Mouse (Mus musculus) C2C12 (cell line): ENCODE measurements around the gene Prph.

Experiments
- CEBPB ChIP-seq: IDR thresholded peaks from one replicate; pipeline ENCODE4 v1.6.1; 2011; ENCODE audit warnings: low read depth, mild to moderate bottlenecking, control low read depth, moderate library complexity
- CTCF ChIP-seq: IDR thresholded peaks from one replicate; pipeline ENCODE4 v1.5.1; 2011; ENCODE audit not compliant: control insufficient read depth, insufficient read depth, insufficient read length
- MAX ChIP-seq: IDR thresholded peaks from one replicate; pipeline ENCODE4 v1.6.1; 2011; ENCODE audit warnings: mild to moderate bottlenecking, control low read depth
- MYOD1 ChIP-seq: IDR thresholded peaks from one replicate; pipeline ENCODE4 v1.6.1; 2011; ENCODE audit warnings: low read depth; ENCODE audit not compliant: control insufficient read depth, insufficient read length
- USF1 ChIP-seq: IDR thresholded peaks from one replicate; pipeline ENCODE4 v1.6.1; 2011; ENCODE audit warnings: low read depth, mild to moderate bottlenecking, control low read depth, moderate library complexity

DNA sequence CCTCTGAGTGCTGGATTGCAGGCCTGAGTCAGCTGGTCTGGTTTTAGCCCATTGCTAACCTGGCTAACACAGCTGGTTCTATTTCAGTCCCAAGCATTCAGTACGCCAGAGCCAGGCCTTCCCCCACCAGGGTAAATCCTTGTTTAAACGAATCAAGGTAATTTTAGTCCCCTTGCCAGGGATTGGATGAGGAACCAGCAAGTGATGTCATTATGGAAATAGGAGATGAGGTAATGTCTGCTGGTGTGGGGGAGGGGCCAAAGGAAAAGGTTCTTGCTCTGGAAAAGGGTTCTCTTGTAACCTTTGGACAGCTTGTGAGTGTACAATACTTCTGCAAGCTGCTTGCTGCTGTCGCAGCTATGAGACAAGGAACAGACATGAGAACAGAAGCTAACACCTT lies 10.1 kb upstream of the Prph start:
- TF ChIP-seq USF1 (no peak), CEBPB (no peak), CTCF (no peak), MYOD1 (no peak), MAX (no peak)
